Mouse (Mus musculus) neural tube, embryonic 15.5 days (tissue): ENCODE measurements at regions not wholly inside any gene's neighbourhood (a gene's known extent, or its start where the extent isn't known, plus 50 kb on each side); places are given as distances from the start of the nearest gene placed in this dataset.

Experiments used
- ATAC-seq: fragments of 200-750 bp; cut with Nextera tagmentation; 2 replicates; pipeline ENCODE4 v1.8.0; 2017; ENCODE audit warnings: mild to moderate bottlenecking, moderate TSS enrichment, moderate library complexity; ENCODE audit not compliant: low FRiP score
- H3K27ac ChIP-seq: fragments of 300-500 bp; sonication (generic); replicated peaks from 2 replicates; pipeline ENCODE4 v1.5.1; 2015; ENCODE audit warnings: mild to moderate bottlenecking, inconsistent platforms
- H3K27me3 ChIP-seq: fragments of 300-500 bp; sonication (generic); replicated peaks from 2 replicates; pipeline ENCODE4 v1.6.1; 2015; ENCODE audit warnings: inconsistent platforms
- H3K36me3 ChIP-seq: fragments of 300-500 bp; sonication (generic); 2 replicates; pipeline ENCODE4 v1.6.1; 2015; ENCODE audit warnings: inconsistent platforms
- H3K4me1 ChIP-seq: fragments of 300-500 bp; sonication (generic); 2 replicates; pipeline ENCODE4 v1.6.1; 2015; ENCODE audit warnings: inconsistent platforms
- H3K4me2 ChIP-seq: fragments of 300-500 bp; sonication (generic); 2 replicates; pipeline ENCODE4 v1.6.1; 2015; ENCODE audit warnings: inconsistent platforms, mild to moderate bottlenecking, moderate library complexity
- H3K4me3 ChIP-seq: fragments of 300-500 bp; sonication (generic); replicated peaks from 2 replicates; pipeline ENCODE4 v1.5.1; 2015; ENCODE audit warnings: mild to moderate bottlenecking, inconsistent platforms
- H3K9ac ChIP-seq: fragments of 300-500 bp; sonication (generic); replicated peaks from 2 replicates; pipeline ENCODE4 v1.6.1; 2015; ENCODE audit warnings: mild to moderate bottlenecking, inconsistent platforms
- H3K9me3 ChIP-seq: fragments of 300-500 bp; sonication (generic); replicated peaks from 2 replicates; pipeline ENCODE4 v1.6.1; 2016; ENCODE audit warnings: inconsistent platforms
- WGBS: fragments of 180-500 bp; shearing (Covaris S2); methylation state at CpG from one replicate; pipeline ENCODE4 v1.1.7; 2015; ENCODE audit warnings: mixed read lengths; 5-methylcytosine and 5-hydroxymethylcytosine counted together

DNA sequence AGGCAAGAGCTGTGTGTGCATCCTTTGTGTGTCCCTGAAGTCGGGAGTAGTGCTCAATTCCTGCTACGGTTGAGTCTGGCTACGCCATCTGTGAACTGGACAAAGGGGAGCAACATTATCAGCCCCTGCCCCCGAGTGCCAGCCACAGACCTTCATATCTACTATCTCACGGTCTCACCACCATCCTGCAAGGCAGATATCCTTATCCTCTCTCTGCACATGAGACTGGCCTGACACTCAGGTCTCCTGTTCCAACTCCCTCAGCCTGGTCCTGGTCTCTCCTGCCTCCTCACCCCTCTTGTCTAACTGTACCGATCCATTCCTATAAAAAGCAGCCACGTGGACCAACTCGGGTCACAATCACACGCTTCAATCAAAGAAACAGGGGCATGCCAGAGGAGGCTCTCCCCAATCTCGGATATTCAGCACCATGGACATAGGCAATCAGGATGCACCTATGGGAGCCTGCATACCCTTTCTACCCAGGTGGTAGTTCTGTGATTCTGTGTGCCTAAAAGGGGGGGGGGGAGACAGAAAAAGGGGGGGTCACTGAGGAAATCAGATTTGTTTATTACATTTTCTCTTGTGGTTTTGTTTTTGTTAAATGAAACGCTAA lies 94.0 kb downstream of the Mrm1 start:
- WGBS, result 45% methylated on average over 11 of the region's 11 CpGs
- 0 out of 2 replicates have a peak overlapping the region, but pooled peaks have one; percentile 5 for H3K27ac ChIP-seq
- H3K4me2 ChIP-seq, result no peak overlapping the region
- H3K9ac ChIP-seq, result no peak overlapping the region
- no peak overlapping the region for H3K4me3 ChIP-seq
- no peaks in the 10 kb centered on the region for H3K9me3 ChIP-seq
- H3K27me3 ChIP-seq, result peaks cover 8% of the 10 kb centered on the region
- no peak for ATAC-seq
- peaks cover 35% of the 10 kb centered on the region for H3K4me1 ChIP-seq
- H3K36me3 ChIP-seq, result no peaks in the 10 kb centered on the region

DNA sequence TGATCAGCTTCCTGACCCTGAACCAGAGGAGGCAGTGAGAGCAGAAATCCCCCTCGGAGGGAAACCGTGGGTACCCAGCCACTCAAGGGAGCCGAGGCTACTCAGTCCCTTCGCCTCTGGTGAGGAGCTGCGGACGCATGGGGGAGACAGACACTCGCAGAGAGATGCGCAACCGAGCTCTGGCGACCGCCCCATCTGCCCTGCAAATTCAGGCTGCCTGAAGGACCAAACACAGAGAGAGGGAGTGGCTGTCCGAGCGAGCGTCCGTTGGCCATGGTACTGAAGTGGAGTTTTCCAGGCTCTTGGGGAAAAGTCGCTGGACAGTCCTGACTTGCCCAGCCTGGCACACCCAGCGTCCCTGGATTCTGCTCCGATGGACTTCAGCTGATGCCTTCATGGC lies 95.2 kb downstream of the Mrm1 start:
- H3K9me3 ChIP-seq, result no peaks in the 10 kb centered on the region
- 0 out of 2 replicates have a peak, but pooled peaks have one; percentile 40 for ATAC-seq
- H3K4me2 ChIP-seq, result 0 out of 2 replicates have a peak overlapping the region, but pooled peaks have one; percentile 25
- no peak overlapping the region for H3K9ac ChIP-seq
- H3K27ac ChIP-seq, result 0 out of 2 replicates have a peak overlapping the region, but pooled peaks have one; percentile 18
- H3K4me3 ChIP-seq, result no peak overlapping the region
- WGBS, result 7% methylated on average over 18 of the region's 18 CpGs
- H3K36me3 ChIP-seq, result no peaks in the 10 kb centered on the region
- H3K4me1 ChIP-seq, result peaks cover 34% of the 10 kb centered on the region
- peaks cover 8% of the 10 kb centered on the region for H3K27me3 ChIP-seq

DNA sequence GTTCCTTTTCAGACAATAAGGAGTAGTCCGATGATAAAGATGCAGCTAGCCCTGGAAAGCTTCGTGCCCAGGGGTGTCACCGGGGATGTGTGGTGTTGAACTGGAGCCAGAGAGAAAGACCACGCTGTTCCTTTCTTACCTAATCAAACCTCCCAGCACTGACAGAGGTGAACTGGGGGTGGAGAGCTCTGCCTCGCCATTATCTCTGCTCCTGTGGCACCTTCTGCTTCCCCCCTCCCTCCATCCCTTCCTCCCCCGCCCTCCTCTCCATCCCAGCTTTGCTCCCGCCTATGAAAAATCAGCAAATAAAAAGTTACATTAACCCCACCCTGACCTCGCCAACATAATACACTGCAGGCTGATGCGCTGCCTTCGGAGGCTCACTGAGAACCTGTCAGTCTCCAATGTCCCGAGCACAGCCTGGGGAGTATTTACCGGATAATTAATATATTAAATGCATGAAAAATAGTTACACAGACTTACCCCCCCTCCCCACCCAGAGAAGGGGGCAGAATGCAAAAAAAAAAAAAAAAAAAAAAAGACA lies 96.6 kb downstream of the Mrm1 start:
- Histone ChIP-seq H3K27ac (peak overlapping the region; percentile 41), H3K27me3 (peaks cover 8% of the 10 kb centered on the region), H3K4me3 (no peak overlapping the region), H3K4me1 (peaks cover 30% of the 10 kb centered on the region), H3K4me2 (no peak overlapping the region), H3K36me3 (no peaks in the 10 kb centered on the region), H3K9ac (no peak overlapping the region), H3K9me3 (no peaks in the 10 kb centered on the region)
- 39% methylated on average over 12 of the region's 12 CpGs for WGBS
- ATAC-seq, result no peak

DNA sequence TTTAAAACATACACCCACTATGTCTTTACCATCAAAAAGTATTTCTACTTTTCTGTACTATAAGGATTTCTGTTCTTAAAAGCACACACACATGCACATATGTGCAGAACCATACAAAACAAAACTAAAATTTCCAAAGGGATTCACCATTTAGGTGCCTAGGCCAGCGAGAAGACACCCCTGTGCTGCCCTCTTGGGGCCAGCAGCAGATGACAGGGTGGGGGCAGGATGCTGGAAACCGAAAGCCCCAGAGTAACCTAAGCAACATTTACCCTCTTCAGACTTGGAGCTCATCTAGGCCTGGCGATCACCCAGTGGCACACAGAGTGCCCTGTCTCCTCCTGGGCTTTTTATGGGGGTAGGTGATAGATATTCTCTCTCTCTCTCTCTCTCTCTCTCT lies 97.3 kb downstream of the Mrm1 start:
- Histone ChIP-seq H3K27ac (peak overlapping the region; percentile 41; the same call in 1 of the 2 replicates), H3K27me3 (peaks cover 8% of the 10 kb centered on the region), H3K4me2 (no peak overlapping the region), H3K4me1 (peaks cover 30% of the 10 kb centered on the region), H3K9me3 (no peaks in the 10 kb centered on the region), H3K9ac (no peak overlapping the region), H3K36me3 (no peaks in the 10 kb centered on the region), H3K4me3 (no peak overlapping the region)
- no peak for ATAC-seq
- 37% methylated on average over 3 of the region's 3 CpGs for WGBS

DNA sequence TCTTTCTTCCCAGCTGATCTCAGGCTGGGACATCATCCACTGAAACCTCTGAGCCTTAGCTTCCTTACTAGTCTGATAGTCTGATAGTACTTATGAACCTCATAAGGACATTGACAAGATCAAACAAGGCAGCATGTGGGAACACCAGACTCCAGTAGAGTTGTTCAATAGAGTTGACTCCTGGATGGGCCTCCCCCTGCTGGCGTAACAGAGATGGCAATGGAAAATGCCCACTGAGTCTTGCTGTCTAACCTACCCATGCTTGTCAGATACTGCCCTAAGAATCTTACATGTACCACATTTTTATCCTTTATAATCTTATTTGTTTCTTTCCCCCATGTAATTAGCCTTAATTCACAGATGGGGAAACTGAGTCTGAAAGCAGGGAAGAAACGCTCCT lies 98.2 kb downstream of the Mrm1 start:
- ATAC-seq, result no peak
- Histone ChIP-seq H3K27me3 (peaks cover 8% of the 10 kb centered on the region), H3K4me3 (no peak overlapping the region), H3K4me2 (no peak overlapping the region), H3K9me3 (no peaks in the 10 kb centered on the region), H3K27ac (no peak overlapping the region), H3K36me3 (no peaks in the 10 kb centered on the region), H3K9ac (no peak overlapping the region), H3K4me1 (peaks cover 24% of the 10 kb centered on the region)
- WGBS, result 75% methylated on average over 2 of the region's 2 CpGs

DNA sequence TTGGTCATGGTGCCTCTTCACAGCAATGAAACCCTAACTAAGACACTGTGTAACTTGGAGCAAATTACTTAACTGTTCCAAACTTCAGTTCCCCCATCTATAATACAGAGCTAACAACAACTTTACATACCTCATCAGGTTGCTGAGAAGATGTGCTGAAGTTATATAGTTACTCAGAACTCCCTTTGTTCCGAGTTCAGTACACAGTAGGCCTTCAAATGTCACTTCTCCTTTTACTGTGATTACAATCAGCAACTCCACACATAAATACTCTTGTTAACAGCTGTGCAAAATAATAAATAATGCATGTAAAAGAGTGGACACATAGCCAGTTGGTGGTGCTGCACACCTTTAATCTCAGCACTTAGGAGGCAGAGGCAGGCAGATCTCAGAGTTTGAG lies 99.5 kb downstream of the Mrm1 start:
- Histone ChIP-seq H3K9me3 (no peaks in the 10 kb centered on the region), H3K4me3 (no peak overlapping the region), H3K4me2 (no peak overlapping the region), H3K4me1 (peaks cover 16% of the 10 kb centered on the region), H3K9ac (no peak overlapping the region), H3K27ac (no peak overlapping the region), H3K36me3 (no peaks in the 10 kb centered on the region), H3K27me3 (peaks cover 6% of the 10 kb centered on the region)
- 96% methylated on average over 1 of the region's 1 CpGs for WGBS
- no peak for ATAC-seq

DNA sequence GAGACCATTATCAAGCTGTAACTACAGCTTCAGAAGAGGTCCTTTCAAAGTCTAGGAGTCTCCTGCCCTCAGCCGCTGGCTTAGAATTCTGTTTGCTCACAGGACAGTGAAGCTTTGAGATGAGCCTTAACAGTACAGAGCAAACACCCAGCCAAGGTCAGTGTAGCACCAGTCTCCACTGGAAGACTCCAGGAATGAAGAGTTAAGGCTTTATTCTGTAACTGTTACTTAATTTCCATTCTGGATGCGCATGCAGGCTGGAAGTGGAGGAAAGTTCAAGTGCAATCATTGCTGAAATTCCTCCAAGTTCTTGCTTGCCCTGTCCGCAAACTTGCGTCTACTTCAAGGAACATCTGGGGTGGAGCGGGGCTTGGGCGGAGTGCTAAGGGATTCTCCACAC lies 106.6 kb downstream of the Mrm1 start:
- H3K36me3 ChIP-seq, result no peaks in the 10 kb centered on the region
- H3K4me1 ChIP-seq, result peaks cover 25% of the 10 kb centered on the region
- no peak overlapping the region for H3K4me3 ChIP-seq
- H3K27ac ChIP-seq, result no peak overlapping the region
- no peak overlapping the region for H3K4me2 ChIP-seq
- no peak overlapping the region for H3K9ac ChIP-seq
- ATAC-seq, result no peak
- H3K27me3 ChIP-seq, result peaks cover 12% of the 10 kb centered on the region; the same call in 1 of the 2 replicates
- no peaks in the 10 kb centered on the region for H3K9me3 ChIP-seq
- 89% methylated on average over 6 of the region's 6 CpGs for WGBS

DNA sequence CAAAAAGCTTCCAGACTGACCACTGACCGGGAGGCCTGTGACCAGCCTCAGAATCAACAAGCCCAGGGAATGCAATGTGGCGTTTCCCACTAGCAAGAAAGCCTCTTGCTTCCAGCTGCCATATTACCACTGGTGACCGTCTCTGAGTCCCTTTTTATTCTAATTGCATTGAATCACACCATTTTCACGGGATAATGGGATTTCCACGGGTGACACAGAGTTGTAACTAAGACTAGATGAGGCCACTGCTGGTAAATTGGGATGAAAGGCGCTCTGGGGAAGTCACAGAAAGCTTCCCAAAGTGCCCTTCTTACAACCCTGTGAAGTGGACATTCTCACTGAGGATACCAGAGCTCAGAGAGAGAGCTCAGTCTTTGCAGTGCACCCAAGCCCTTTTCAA lies 107.4 kb downstream of the Mrm1 start:
- 34% methylated on average over 6 of the region's 6 CpGs for WGBS

DNA sequence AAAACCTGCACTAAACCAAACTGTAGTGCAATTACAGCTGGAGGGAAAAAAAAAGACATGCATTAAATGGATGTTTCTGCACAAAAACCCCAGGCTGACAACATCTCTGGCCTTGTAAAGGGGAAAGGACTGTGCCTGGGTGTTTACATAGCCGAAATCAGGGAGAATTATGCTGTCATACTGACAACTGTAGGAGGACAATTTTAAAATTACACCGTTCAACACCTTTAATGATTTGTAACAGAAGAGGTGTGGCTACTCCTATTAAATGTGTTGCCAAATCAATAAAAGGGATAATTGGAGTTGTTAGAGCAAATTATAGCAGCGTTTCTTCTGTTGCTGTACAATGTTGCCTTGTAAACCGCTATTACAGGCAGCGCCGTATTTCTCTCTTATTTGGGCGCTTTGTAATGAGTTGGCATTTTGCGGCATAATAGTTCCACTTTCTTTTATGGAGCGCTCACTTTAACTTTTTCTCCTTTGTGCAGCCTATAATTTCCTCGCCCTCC lies 111.0 kb downstream of the Mrm1 start:
- peaks cover 23% of the 10 kb centered on the region; the same call in 1 of the 2 replicates for H3K27me3 ChIP-seq
- no peak overlapping the region for H3K4me3 ChIP-seq
- H3K27ac ChIP-seq, result no peak overlapping the region

More for the DNA sequence above, 107.4 kb downstream of the Mrm1 start:
- no peak overlapping the region for H3K27ac ChIP-seq
- H3K27me3 ChIP-seq, result peaks cover 16% of the 10 kb centered on the region; the same call in 1 of the 2 replicates
- no peaks in the 10 kb centered on the region for H3K9me3 ChIP-seq
- H3K9ac ChIP-seq, result no peak overlapping the region
- H3K4me1 ChIP-seq, result peaks cover 33% of the 10 kb centered on the region
- no peak overlapping the region for H3K4me3 ChIP-seq
- no peak overlapping the region for H3K4me2 ChIP-seq
- no peaks in the 10 kb centered on the region for H3K36me3 ChIP-seq
- no peak for ATAC-seq

DNA sequence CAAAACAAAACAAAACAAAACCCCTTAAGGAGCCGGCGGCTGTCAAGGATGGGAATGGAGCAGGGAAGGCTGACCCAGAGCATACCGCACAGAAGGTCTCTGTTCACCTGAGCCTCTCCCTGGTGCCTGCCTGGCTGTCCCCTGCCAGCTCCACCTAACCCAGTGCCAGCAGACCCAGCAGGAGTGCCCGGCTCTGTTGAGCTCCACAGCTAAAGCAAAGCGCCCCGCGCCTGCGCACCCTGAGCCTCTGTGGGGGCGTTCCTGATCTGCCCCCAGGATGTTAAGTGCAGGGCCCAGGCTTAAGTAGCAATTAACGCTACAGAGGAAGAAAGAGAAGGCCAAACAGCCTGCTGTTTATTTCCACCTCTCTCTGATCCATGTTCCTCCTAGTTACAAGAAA lies 111.5 kb downstream of the Mrm1 start:
- Histone ChIP-seq H3K4me3 (no peak overlapping the region), H3K9ac (no peak overlapping the region), H3K36me3 (no peaks in the 10 kb centered on the region), H3K9me3 (no peaks in the 10 kb centered on the region), H3K4me2 (peak overlapping the region; percentile 0; the same call in 1 of the 2 replicates), H3K27me3 (peaks cover 26% of the 10 kb centered on the region; the same call in 1 of the 2 replicates), H3K27ac (no peak overlapping the region), H3K4me1 (peaks cover 33% of the 10 kb centered on the region)
- ATAC-seq, result no peak
- WGBS, result 10% methylated on average over 10 of the region's 10 CpGs

More for the DNA sequence above, 111.0 kb downstream of the Mrm1 start:
- ATAC-seq, result no peak
- peaks cover 33% of the 10 kb centered on the region for H3K4me1 ChIP-seq
- no peaks in the 10 kb centered on the region for H3K9me3 ChIP-seq
- WGBS, result 20% methylated on average over 10 of the region's 10 CpGs
- H3K4me2 ChIP-seq, result peak overlapping the region; percentile 0; the same call in 1 of the 2 replicates
- no peak overlapping the region for H3K9ac ChIP-seq
- no peaks in the 10 kb centered on the region for H3K36me3 ChIP-seq

DNA sequence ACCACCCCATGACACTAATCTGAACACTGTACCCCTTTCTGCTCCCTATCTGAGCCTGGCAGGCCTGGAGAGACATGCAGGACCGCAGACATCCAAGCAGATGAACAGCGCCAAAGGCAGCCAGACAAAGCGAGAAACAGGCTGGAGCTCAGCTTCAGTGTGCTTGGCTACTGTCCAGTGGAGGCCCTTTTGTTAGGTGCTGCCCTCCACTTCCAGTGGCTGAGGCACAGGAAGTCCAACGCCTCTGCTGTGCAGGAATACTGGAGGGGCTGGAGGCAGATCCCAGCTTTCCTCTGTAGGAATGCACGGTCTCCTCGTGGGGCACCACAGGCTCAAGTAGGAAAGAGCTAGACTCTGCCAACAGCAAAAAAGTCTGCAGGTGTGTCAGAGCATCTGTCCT lies 112.6 kb downstream of the Mrm1 start:
- Histone ChIP-seq H3K27me3 (peaks cover 26% of the 10 kb centered on the region; the same call in 1 of the 2 replicates), H3K27ac (no peak overlapping the region), H3K4me2 (no peak overlapping the region), H3K9ac (no peak overlapping the region), H3K4me1 (peaks cover 41% of the 10 kb centered on the region), H3K9me3 (no peaks in the 10 kb centered on the region), H3K4me3 (no peak overlapping the region), H3K36me3 (no peaks in the 10 kb centered on the region)
- no peak for ATAC-seq
- WGBS, result 42% methylated on average over 6 of the region's 6 CpGs
